Mouse (Mus musculus): ENCODE results near the gene Acads. TPM values are rescaled to one million over a fixed set of nuclear protein-coding genes. Genes with fewer than 3 reads are reported as not detected.
"Not testable (repeated sequence)": the region's sequence is repeated elsewhere in the genome, so short reads cannot be mapped to it uniquely, and the experiment has no call there.

Acads gene
- polyA plus RNA-seq, 1 experiment from 2014 or later, result 89.5 TPM

DNA sequence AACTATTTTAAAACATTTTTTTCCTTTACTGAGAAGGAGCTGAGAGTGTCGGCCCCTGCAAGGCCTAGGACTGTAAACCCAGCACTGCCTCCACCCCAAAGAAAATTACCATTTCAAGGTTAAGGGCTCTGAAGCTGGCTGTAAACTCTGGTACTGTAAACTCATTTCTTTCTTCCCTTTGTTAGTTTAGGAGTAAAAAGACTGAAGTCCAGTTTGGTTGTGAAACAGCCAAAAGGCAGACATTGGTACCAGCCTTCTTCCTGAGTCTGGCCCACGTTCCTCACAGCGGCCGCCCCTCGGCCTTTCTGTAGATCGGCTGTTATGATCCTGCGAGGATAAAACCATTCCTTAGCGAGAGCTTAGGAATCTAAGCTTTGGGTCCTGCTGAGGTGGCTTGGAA lies 4.6 kb downstream of the Acads start:
- Histone ChIP-seq H3K27ac (replicated peaks in 1 of 2; ENCODE audit: control insufficient read depth in 1 of 2, insufficient read depth in 1 of 2, low read depth in 2 of 2, low read length in 2 of 2) (no peak overlapping the region), H3K4me2 (ENCODE audit: low read length) (no peak overlapping the region), H3K4me3 (ENCODE audit: control insufficient read depth in 1 of 2, insufficient read depth in 1 of 2, low read depth in 1 of 2, low read length in 2 of 2) (no peak overlapping the region), H3K9me3 (ENCODE audit: control insufficient read depth, low read length) (no peaks in the 10 kb centered on the region), H3K27me3 (ENCODE audit: control insufficient read depth, insufficient read depth, low read length) (no peaks in the 10 kb centered on the region), H3K4me1 (ENCODE audit: control insufficient read depth in 2 of 2, insufficient read depth in 2 of 2, low read length in 2 of 2) (no peaks in the 10 kb centered on the region), H3K9ac (ENCODE audit: low read length) (no peak overlapping the region), H3K36me3 (ENCODE audit: control insufficient read depth, insufficient read depth, low read length) (peaks cover 68% of the 10 kb centered on the region)
- ATAC-seq (ENCODE audit: insufficient number of reproducible peaks, insufficient read depth, low FRiP score, low read depth), result no peak
- 92% methylated on average over 8 of the region's 8 CpGs for WGBS

DNA sequence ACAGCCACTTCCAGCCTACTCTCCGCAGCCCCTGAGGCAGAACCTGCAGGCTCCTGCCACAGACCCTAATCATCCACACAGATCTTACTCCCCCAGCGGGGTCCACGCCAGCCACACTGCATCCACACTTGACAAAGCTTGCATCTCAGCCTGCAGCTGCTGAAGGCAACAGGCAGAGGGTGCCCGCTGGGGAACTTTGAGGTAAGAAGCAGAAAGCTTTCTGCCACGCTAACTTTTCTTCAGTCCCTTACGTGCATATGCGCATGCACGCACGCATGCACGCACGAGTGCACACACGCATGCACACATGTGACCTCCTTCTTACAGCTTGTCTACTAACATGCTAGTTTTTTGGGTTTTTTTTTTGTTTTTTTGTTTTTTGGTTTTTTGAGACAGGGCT lies 5.9 kb downstream of the Acads start:
- H3K4me2 ChIP-seq (ENCODE audit: low read length), result no peak overlapping the region
- H3K9ac ChIP-seq (ENCODE audit: low read length), result no peak overlapping the region
- WGBS, result 95% methylated on average over 12 of the region's 12 CpGs
- ATAC-seq (ENCODE audit: insufficient number of reproducible peaks, insufficient read depth, low FRiP score, low read depth), result no peak
- H3K36me3 ChIP-seq (ENCODE audit: control insufficient read depth, insufficient read depth, low read length), result peaks cover 70% of the 10 kb centered on the region
- H3K27me3 ChIP-seq (ENCODE audit: control insufficient read depth, insufficient read depth, low read length), result no peaks in the 10 kb centered on the region
- H3K4me3 ChIP-seq (ENCODE audit: control insufficient read depth in 1 of 2, insufficient read depth in 1 of 2, low read depth in 1 of 2, low read length in 2 of 2), result no peak overlapping the region
- no peak overlapping the region for H3K27ac ChIP-seq (replicated peaks in 1 of 2; ENCODE audit: control insufficient read depth in 1 of 2, insufficient read depth in 1 of 2, low read depth in 2 of 2, low read length in 2 of 2)
- no peaks in the 10 kb centered on the region for H3K4me1 ChIP-seq (ENCODE audit: control insufficient read depth in 2 of 2, insufficient read depth in 2 of 2, low read length in 2 of 2)
- no peaks in the 10 kb centered on the region for H3K9me3 ChIP-seq (ENCODE audit: control insufficient read depth, low read length)

GRCm38 (mm10) chr5:115111156-115111555 lies 8.0 kb downstream of the Acads start:
- no peak for ATAC-seq (ENCODE audit: insufficient number of reproducible peaks, insufficient read depth, low FRiP score, low read depth)
- WGBS, result 91% methylated on average over 8 of the region's 8 CpGs
- Histone ChIP-seq H3K9ac (ENCODE audit: low read length) (no peak overlapping the region), H3K4me2 (ENCODE audit: low read length) (no peak overlapping the region), H3K27ac (replicated peaks in 1 of 2; ENCODE audit: control insufficient read depth in 1 of 2, insufficient read depth in 1 of 2, low read depth in 2 of 2, low read length in 2 of 2) (no peak overlapping the region), H3K9me3 (ENCODE audit: control insufficient read depth, low read length) (no peaks in the 10 kb centered on the region), H3K36me3 (ENCODE audit: control insufficient read depth, insufficient read depth, low read length) (peaks cover 68% of the 10 kb centered on the region), H3K4me3 (ENCODE audit: control insufficient read depth in 1 of 2, insufficient read depth in 1 of 2, low read depth in 1 of 2, low read length in 2 of 2) (no peak overlapping the region), H3K4me1 (ENCODE audit: control insufficient read depth in 2 of 2, insufficient read depth in 2 of 2, low read length in 2 of 2) (no peaks in the 10 kb centered on the region), H3K27me3 (ENCODE audit: control insufficient read depth, insufficient read depth, low read length) (no peaks in the 10 kb centered on the region)

DNA sequence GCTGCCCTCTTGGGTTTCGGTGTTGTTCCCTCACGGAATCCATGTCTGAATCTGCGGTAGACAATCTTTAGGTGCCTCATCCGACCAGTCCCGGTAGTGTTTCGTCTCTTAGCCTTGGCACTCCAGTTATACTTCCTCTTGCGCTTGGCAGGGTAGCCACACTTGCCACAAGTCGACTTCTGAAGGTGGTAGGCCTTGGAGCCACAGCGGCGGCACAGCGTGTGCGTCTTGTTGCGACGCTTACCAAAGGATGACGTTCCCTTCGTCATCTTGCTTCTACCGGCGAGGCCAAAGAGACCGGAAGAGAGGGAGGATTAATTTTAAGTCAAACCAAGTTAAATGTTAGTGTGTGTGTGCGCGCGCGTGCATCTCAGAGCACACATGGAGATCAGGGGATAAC lies 15.9 kb downstream of the Acads start:
- WGBS, result 96% methylated on average over 23 of the region's 23 CpGs
- ATAC-seq (ENCODE audit: insufficient number of reproducible peaks, insufficient read depth, low FRiP score, low read depth); H3K27me3 ChIP-seq (ENCODE audit: control insufficient read depth, insufficient read depth, low read length); H3K9ac ChIP-seq (ENCODE audit: low read length); H3K4me3 ChIP-seq (ENCODE audit: control insufficient read depth in 1 of 2, insufficient read depth in 1 of 2, low read depth in 1 of 2, low read length in 2 of 2); H3K27ac ChIP-seq (replicated peaks in 1 of 2; ENCODE audit: control insufficient read depth in 1 of 2, insufficient read depth in 1 of 2, low read depth in 2 of 2, low read length in 2 of 2); H3K4me2 ChIP-seq (ENCODE audit: low read length); H3K4me1 ChIP-seq (ENCODE audit: control insufficient read depth in 2 of 2, insufficient read depth in 2 of 2, low read length in 2 of 2); H3K9me3 ChIP-seq (ENCODE audit: control insufficient read depth, low read length): not testable (repeated sequence)
- H3K36me3 ChIP-seq (ENCODE audit: control insufficient read depth, insufficient read depth, low read length), result peaks cover 45% of the 10 kb centered on the region

DNA sequence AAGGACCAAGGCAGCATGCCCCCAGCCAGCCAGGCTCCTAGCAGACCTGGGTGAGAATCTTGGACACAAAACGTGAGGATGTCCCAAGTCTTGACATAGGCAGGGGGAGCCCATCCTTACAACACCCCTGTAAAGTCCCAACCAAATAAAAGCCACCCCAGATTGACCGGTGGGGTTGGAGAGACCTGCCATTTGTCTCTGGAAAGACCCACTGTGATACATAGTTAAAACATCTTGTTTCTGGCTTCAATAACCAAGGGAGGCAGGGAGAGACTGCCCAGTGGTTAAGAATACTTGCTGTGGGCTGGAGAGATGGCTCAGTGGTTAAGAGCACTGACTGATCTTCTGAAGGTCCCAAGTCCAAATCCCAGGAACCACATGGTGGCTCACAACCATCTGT lies 16.9 kb downstream of the Acads start:
- Histone ChIP-seq H3K27ac (replicated peaks in 1 of 2; ENCODE audit: control insufficient read depth in 1 of 2, insufficient read depth in 1 of 2, low read depth in 2 of 2, low read length in 2 of 2) (no peak overlapping the region), H3K4me3 (ENCODE audit: control insufficient read depth in 1 of 2, insufficient read depth in 1 of 2, low read depth in 1 of 2, low read length in 2 of 2) (no peak overlapping the region), H3K4me1 (ENCODE audit: control insufficient read depth in 2 of 2, insufficient read depth in 2 of 2, low read length in 2 of 2) (no peaks in the 10 kb centered on the region), H3K4me2 (ENCODE audit: low read length) (no peak overlapping the region), H3K27me3 (ENCODE audit: control insufficient read depth, insufficient read depth, low read length) (no peaks in the 10 kb centered on the region), H3K36me3 (ENCODE audit: control insufficient read depth, insufficient read depth, low read length) (peaks cover 49% of the 10 kb centered on the region), H3K9ac (ENCODE audit: low read length) (no peak overlapping the region), H3K9me3 (ENCODE audit: control insufficient read depth, low read length) (no peaks in the 10 kb centered on the region)
- 80% methylated on average over 2 of the region's 2 CpGs for WGBS
- ATAC-seq (ENCODE audit: insufficient number of reproducible peaks, insufficient read depth, low FRiP score, low read depth), result no peak

DNA sequence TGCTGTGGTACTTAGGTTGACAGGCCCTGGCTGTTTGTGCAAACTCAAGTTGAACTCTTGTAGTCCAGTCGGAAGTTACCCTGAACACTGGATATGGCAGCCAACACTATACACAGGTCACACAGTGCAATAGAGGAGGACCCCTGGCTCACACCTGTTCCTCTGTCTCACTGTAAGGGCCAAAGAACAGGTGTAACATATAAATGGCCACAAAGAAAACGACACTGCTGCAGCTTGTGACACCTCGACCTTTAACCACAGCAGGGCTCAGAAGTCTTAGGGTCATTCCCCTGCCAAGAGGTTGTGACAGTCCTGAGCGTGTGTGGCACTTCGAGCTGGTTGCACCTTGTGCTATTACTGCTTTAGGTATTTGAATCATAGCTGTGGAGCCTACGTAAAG lies 18.7 kb downstream of the Acads start:
- no peak for ATAC-seq (ENCODE audit: insufficient number of reproducible peaks, insufficient read depth, low FRiP score, low read depth)
- no peak overlapping the region for H3K4me3 ChIP-seq (ENCODE audit: control insufficient read depth in 1 of 2, insufficient read depth in 1 of 2, low read depth in 1 of 2, low read length in 2 of 2)
- no peak overlapping the region for H3K4me2 ChIP-seq (ENCODE audit: low read length)
- H3K9me3 ChIP-seq (ENCODE audit: control insufficient read depth, low read length), result no peaks in the 10 kb centered on the region
- H3K9ac ChIP-seq (ENCODE audit: low read length), result no peak overlapping the region
- WGBS, result 88% methylated on average over 6 of the region's 6 CpGs
- no peak overlapping the region for H3K27ac ChIP-seq (replicated peaks in 1 of 2; ENCODE audit: control insufficient read depth in 1 of 2, insufficient read depth in 1 of 2, low read depth in 2 of 2, low read length in 2 of 2)
- H3K4me1 ChIP-seq (ENCODE audit: control insufficient read depth in 2 of 2, insufficient read depth in 2 of 2, low read length in 2 of 2), result no peaks in the 10 kb centered on the region
- peaks cover 66% of the 10 kb centered on the region for H3K36me3 ChIP-seq (ENCODE audit: control insufficient read depth, insufficient read depth, low read length)
- H3K27me3 ChIP-seq (ENCODE audit: control insufficient read depth, insufficient read depth, low read length), result no peaks in the 10 kb centered on the region

GRCm38 (mm10) chr5:115099991-115100390 lies 19.2 kb downstream of the Acads start:
- ATAC-seq (ENCODE audit: insufficient number of reproducible peaks, insufficient read depth, low FRiP score, low read depth), result no peak
- Histone ChIP-seq H3K9me3 (ENCODE audit: control insufficient read depth, low read length) (no peaks in the 10 kb centered on the region), H3K36me3 (ENCODE audit: control insufficient read depth, insufficient read depth, low read length) (peaks cover 70% of the 10 kb centered on the region), H3K4me1 (ENCODE audit: control insufficient read depth in 2 of 2, insufficient read depth in 2 of 2, low read length in 2 of 2) (no peaks in the 10 kb centered on the region; a peak in 1 of 4 replicates), H3K9ac (ENCODE audit: low read length) (no peak overlapping the region), H3K4me2 (ENCODE audit: low read length) (no peak overlapping the region), H3K4me3 (ENCODE audit: control insufficient read depth in 1 of 2, insufficient read depth in 1 of 2, low read depth in 1 of 2, low read length in 2 of 2) (no peak overlapping the region), H3K27me3 (ENCODE audit: control insufficient read depth, insufficient read depth, low read length) (no peaks in the 10 kb centered on the region), H3K27ac (replicated peaks in 1 of 2; ENCODE audit: control insufficient read depth in 1 of 2, insufficient read depth in 1 of 2, low read depth in 2 of 2, low read length in 2 of 2) (no peak overlapping the region)
- WGBS, result 80% methylated on average over 9 of the region's 9 CpGs

- Histone ChIP-seq H3K4me2 (ENCODE audit: low read length) (no peak overlapping the region), H3K36me3 (ENCODE audit: control insufficient read depth, insufficient read depth, low read length) (peaks cover 73% of the 10 kb centered on the region), H3K4me1 (ENCODE audit: control insufficient read depth in 2 of 2, insufficient read depth in 2 of 2, low read length in 2 of 2) (no peaks in the 10 kb centered on the region; a peak in 1 of 4 replicates), H3K27ac (replicated peaks in 1 of 2; ENCODE audit: control insufficient read depth in 1 of 2, insufficient read depth in 1 of 2, low read depth in 2 of 2, low read length in 2 of 2) (no peak overlapping the region), H3K4me3 (ENCODE audit: control insufficient read depth in 1 of 2, insufficient read depth in 1 of 2, low read depth in 1 of 2, low read length in 2 of 2) (no peak overlapping the region), H3K9me3 (ENCODE audit: control insufficient read depth, low read length) (no peaks in the 10 kb centered on the region), H3K27me3 (ENCODE audit: control insufficient read depth, insufficient read depth, low read length) (no peaks in the 10 kb centered on the region), H3K9ac (ENCODE audit: low read length) (no peak overlapping the region)
- 77% methylated on average over 5 of the region's 5 CpGs for WGBS
- ATAC-seq (ENCODE audit: insufficient number of reproducible peaks, insufficient read depth, low FRiP score, low read depth), result no peak
These were observed 19.6 kb downstream of the Acads start for GRCm38 (mm10) chr5:115099530-115099929.
